Mouse (Mus musculus) heart, adult 2 months (tissue): Measurements from ENCODE around the gene Foxe3.

Experiments used
- CTCF ChIP-seq: fragments of 200-600 bp; IDR thresholded peaks from 2 replicates; pipeline ENCODE4 v1.8.1; 2022; ENCODE audit warnings: antibody characterized with exemption, mild to moderate bottlenecking, moderate library complexity
- POLR2A ChIP-seq: fragments of 200-500 bp; IDR thresholded peaks from 2 replicates; pipeline ENCODE4 v1.6.1; 2011; ENCODE audit warnings: mild to moderate bottlenecking, low read depth, low read length, control low read depth; ENCODE audit not compliant: insufficient read depth

DNA sequence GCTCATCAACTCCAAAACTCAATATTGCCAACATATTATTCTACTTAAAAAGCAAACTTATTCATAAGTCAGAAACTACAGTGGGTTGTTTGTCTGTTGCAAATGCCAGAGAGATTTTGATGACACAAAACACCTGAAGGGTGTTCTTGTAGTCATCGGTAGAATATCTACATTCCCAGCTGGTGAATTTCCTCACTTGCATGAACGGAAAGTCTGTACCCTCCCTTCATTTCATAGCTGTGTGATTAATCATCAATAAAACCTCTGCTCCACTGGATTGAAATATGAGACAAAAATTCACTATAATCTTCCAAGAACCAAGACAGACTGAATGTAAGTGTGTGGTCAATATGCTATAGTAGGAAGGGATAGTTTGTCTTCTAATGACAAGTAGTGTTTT is 33.7 kb upstream of the Foxe3 start:
- TF ChIP-seq CTCF: no peak
- TF ChIP-seq POLR2A: no peak
